Mouse (Mus musculus) mesoderm, embryonic 11.5 days (tissue): ENCODE measurements around the gene Mfn2.

Source experiments
- DNase-seq: peaks from one replicate; pipeline ENCODE4 v3.0.0-alpha.2; 2012; ENCODE audit warnings: low read depth, low spot score

Mfn2 gene

DNA sequence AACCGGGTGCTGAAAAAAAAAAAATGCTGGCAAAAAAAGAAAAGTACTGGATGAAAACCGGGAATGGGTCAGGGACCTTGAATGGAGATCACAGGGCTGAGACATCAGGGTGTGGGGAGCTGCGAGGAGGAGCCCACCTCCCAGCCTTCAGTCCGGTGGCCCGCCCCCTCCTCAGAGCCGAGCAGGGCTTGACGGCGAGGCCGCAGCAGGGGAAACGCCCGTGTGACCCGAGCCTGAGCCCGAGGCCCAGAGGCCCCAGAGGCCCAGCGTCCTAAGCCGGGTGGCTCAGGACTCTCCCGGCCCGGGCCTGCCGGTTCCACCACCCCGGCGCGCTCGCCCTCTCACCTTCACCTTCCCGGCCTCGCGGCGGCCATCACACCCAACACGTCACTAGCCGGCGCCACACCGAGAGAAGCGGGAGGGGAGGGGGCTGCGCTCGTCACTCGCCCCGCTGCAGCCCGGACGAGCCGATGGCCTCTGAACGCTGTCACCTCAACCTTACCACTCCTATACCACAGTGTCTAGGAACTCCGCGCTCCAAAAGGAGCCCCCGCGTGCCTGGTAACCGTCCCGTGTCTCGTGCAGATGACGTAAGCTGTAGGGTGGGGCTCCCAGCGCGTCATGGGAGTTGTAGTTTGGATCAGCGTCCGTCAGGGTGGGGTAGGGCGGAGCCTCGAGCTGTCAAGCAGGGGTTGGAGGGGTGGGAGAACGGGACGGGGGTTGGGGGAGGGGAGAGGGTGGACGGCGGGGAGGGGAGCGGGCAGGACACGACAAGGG, at the start of gene Mfn2:
TSS of gene Mfn2 (minus strand) at position 392 of the 777 bp plus-strand sequence.
- DNase-seq: peak; percentile 93

DNA sequence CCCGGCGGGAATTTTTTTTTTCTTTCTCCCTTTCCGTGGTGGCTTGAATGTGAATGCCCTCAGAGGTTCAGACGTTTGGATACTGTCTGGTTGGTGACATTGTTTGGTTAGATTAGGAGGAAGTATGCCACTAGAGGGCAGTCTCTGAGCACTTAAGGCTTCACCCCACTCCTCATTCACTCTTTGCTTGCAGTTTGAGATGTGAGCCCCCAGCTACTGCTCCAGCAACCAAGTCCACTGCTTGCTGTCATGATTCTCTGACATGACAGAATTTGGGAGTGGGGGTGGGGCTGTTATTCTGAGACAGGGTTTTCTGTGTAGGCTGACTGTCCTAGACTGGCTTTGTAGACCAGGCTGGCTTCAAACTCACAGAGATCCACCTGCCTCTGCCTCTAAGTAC, 49.1 kb upstream of the Mfn2 start:
- DNase-seq: peak; percentile 66

DNA sequence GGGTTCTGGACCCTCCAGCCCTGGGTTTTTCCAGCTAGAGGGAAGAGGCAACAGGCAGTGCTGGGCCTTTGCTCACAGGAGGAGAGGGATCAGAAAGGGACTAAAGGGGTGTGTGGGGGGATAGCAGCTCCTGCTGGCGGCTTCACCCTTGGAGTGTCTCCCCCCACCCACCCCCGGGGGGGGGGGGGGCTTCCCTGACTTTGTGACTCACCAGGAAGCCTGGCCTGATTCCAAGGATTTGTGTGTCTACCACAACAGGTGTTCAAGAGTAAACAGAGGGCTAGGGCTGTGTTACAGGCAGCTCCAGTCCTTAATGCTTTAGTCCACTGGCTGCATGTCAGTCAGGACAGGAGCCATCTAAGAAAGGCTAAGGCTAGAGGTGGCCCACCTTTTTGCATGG, 43.0 kb upstream of the Mfn2 start:
- no peak for DNase-seq

DNA sequence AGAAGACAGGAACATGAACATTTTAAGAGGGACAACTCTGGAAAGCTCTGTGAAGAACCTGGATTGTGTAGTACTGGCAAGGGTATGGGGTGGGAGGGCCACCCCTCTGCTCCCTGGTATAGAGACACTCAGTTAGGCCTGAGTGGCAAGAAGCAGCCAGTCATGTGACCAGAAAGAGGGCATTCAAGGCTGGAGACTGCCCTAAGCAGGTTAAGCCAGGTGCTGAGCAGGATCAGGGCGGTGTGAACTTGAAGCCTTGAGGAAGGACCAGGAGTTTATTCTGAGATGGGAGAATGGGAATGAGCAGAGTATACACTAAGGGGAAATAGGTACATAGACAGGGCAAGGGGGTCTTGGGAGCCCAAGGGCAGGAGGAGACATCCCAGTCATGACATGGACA, 38.5 kb upstream of the Mfn2 start:
- no peak for DNase-seq

DNA sequence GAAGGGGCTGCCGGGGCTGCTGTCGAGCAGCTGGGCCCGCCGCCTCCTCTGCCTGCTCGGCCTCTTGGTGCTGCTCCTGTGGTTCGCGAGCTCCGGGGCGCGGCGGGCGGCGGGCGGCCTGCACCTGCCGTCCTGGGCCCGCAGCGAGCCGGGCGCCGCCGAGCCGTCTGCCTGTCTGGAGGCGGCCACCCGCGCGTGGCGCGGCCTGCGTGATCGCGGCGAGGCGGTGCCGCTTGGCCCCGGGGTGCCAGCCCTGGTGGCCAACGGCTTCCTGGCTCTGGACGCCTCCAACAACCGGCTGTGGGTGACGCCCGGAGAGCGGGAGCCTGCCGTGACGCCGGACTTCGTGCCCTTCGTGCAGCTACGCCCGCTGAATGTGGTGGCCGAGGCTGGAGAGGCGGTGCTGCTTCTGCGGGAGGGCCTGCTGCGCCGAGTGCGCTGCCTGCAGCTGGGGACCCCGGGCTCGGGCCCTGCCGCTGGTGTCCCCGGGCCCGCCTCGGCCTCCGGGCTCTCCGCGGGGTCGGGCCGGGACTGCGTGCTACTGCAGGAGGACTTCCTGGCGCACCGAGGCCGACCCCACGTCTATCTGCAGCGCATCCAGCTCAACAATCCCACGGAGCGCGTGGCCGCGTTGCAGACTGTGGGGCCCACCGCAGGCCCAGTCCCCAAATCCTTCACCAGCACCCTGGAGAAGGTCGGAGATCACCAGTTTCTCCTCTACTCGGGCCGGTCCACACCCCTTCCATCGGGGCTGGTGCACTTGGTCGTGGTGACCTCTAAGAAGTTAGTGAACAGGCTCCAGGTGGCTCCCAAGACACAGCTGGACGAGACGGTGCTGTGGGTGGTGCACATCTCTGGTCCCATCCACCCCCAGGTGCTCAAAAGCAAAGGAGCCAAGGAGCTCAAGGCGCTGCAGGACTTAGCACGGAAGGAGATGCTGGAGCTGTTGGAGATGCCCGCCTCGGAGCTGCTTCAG, 36.8 kb upstream of the Mfn2 start:
- no peak for DNase-seq

DNA sequence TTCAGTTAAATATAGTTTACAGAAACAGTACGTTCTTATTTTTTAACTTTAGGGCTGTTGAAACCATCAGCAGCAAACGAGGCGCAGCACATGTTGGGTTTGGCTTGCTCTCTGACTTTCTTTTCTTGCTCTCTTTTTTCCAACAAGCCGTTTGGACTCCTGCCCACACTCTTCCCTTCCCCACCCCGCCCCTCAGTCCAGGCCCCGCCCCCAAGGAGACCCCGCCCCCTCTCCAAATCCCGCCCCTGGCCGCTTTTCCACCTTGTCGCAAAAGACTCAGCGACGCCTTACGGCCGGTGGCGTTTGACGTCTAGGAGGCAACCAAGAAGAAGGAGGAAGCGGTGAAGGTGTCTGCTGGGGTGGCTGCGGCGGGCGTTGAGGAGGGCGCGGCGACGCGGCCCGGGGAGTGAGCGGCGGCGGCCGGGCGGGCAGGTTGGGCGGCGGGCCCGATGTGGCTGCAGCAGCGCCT, 36.1 kb upstream of the Mfn2 start, which contains the start of gene 2510039O18Rik:
TSS of gene 2510039O18Rik (plus strand) at position 320 of the 469 bp plus-strand sequence.
- DNase-seq: peak; percentile 92

DNA sequence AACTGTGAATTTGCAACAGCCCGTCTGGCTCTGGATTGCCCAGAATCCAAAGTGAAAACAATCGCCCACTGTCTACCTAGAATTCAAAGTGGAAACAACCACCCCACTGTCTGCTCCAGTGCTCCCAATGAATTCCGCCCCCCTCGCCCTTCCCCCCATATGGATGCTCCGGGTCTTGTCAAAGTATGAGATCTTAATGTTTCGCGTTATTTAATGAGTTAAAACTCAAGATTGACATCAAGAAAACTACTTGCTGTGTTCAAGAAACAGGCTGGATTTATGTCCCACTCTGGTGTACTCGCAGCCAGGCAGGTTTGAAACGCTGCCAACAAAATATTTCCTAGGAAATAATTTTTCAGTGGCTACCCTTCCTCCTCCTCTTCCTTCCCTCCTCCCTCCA, 35.6 kb upstream of the Mfn2 start:
- peak; percentile 54 for DNase-seq

DNA sequence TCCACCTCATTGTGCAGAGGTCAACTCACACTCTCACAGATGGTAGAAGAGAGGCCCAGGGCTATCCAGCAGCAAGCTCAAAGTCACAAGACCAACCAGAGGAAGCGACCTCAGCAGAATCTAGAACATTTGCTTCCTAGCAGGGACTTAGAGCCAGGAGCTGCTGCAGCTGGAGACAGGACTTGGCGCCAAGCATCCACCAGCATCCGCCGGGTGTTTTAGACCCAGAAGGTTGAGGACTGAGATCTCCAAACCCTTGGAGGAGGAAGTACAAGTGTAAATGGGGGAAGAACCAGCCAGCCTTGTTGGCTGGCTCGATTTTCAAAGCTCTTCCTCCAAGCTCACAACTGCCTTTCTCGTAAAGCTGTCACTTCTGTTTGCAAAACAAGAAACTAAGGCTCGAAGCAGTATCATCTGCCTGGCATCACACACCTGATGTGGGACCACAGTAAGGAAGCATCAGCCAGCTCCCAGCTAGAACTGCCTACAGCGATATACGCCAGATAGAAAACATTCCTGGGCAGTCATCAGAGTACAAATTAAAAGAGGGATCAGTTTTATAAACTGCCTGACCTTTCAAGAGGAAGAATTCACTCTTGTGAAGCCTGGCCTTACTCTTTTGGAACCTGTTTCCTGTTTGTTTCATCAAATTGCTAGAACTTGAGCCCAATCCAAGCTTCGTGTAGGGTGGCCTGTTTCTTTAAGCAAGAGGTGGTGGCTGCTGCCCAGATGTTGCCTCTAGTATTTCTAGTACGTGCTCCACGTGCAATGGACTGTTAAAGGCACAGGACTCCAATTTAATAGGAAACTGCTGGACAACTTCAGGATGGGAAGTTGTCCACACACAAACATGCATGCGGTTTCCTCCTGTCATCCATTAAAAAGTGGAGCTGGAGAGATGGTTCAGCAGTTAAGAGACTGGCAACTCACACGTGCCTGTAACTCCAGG, 33.9 kb upstream of the Mfn2 start:
- no peak for DNase-seq

DNA sequence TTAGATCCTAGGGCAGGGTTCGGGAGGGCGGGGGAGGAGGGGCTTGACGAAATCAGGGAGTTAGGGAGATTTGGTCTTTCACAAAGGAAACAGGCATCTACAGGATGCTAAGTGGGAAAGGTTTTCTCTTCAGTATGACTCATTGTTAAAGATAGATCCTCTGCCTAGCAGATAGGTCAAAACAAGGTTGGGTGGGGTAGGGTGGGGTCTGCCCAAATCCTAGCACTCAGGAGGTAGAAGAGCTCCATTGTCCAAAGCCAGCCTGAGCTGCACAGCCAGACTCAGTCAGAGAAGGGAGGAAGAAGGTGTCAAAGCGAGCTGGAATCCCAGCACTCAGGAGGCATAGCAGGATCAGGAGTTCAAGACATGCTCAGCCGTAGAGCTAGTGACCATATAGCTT, 33.0 kb upstream of the Mfn2 start:
- no peak for DNase-seq

DNA sequence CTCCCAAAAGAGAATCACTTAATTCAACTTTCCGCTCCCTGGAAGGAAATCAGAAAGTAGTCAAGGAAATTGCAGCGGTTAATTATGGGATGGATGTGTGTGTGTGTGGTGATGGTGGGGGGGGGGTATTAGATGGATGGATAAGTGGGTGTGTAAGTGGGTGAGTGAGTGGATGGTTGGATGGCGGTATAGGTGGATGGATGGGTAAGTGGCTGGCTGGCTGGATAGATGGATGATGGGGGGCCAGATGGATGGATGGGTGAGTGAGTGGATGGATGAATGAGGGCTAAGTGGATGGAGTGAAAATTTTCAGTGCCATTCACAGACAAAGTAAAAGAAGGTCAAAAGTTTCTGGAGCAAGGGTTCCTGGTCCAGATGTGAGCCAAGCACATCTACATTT, 32.5 kb upstream of the Mfn2 start:
- DNase-seq: no peak

DNA sequence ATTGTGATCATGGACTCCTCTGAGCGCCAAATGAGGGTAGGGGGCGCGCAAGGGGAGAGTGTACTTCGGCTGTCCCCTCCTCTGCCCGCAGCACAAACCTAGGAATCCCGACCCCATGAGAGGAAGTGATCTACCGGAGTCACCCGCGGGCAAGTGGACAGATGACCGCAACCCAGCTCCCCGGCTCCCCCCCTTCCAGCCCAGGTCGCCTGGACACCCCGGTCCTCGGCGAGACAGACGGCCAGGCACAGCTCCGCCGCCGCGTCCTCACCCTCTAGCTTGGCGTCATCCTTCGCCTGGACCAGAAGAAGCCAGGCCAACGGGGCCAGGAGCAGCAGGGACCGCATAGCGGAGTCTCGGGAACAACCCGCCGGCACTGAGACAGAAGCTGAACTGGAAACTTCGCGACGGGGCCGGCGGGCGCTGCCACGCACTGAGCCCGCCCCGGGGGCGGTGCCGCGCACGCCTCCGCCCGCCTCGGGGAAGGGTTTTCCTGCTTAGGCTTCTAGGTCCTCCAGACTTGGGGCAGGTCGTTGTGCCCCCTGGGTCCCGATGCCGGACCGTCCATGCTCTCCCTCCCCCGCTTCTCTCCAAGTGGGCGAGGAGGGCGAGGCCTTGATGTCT, 31.9 kb upstream of the Mfn2 start, which contains the start of gene Plod1:
TSS of gene Plod1 (minus strand) at position 437 of the 624 bp plus-strand sequence.
- DNase-seq: peak; percentile 72

DNA sequence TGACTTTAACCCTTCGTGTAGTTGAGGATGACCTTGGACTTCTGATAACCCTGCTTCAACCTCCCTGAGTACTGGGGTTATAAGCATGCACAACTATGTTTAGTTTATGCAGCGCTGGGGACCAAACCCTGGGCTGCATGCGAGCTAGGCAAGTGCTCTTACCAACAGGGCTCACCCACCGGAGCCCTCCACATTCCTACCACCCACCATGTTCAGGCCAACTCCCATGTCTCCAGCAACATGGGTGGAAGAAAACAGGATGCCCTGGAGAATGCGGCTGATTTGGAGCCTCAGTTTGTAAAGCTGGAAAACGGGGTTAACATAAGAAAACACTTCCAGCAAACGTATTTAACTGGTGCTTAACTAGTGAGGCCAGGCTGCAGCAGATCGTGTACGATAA, 31.4 kb upstream of the Mfn2 start:
- peak; percentile 40 for DNase-seq

DNA sequence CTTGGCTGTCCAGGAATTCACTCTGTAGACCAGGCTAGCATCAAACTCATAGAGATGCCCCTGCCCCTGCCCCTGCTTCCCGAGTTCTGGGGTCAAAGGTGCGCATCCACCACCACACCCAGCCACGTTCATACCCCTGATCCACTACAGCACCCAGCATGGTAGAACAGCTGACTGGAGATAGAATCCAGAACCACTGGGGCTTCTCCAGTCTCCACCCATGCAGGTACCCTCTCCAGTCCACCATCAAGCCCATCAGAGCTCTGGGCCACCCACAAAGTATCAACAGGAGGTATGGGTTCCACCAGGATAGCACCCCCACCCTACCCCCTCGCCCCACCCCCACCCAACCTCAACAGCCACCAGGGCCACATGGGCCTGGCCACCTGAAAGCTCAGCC, 30.1 kb upstream of the Mfn2 start:
- DNase-seq: no peak

DNA sequence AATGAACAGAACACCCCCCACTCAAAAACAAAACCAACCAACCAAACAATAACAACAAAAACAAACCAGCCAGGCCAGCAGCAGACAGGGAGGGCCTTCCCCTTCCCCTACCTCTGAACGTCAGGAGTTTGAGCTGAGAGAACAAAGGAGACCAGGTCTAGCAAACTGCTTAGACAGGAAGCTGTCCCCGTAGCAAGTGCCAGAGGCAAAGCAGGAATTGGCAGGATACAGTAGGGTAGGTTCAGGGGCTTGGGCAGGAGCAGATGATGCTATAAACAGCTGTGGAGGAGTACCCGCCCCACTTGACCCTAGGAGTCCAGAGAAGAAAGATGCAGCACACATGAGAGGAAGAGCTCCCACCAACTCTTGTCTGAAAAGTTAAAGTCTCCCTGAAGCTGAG, 29.6 kb upstream of the Mfn2 start:
- no peak for DNase-seq

DNA sequence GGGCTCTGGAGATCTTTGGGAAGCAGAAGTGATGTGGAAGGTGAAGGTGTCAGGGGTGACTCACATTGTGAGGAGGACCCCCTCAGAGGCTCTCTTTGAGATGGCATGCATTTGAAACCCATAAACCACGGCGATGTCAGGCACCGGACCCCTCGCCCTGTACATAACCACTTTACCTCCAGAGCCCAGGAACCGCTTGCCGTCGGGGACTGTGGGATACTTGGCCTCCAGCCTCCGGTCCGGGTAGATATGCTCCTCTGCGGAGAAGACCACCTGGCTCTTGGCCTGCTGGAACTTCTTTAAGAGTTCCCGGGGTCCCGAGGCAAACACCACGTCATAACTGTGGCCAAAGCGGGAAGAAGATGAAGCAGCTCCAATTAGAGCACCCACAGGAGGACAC, 26.4 kb upstream of the Mfn2 start:
- DNase-seq: no peak

DNA sequence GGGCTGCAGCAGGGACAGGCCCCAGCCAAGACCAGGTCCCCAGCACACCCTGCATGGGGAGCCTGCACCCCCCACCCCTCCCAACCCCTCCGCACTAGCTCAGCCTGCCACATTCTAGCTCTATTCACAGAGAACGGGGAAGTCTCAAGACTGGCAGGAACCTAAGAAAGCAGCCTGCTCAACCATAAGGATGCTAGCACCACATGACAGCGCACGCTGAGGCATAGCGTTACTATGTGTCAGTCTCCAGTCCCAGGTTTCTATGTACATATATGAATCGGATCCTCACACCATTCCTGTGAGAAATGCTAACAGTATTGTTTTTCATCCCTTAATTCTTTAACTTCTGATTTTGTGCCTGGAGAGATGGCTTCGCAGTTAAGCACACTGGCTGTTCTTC, 24.0 kb upstream of the Mfn2 start:
- no peak for DNase-seq

DNA sequence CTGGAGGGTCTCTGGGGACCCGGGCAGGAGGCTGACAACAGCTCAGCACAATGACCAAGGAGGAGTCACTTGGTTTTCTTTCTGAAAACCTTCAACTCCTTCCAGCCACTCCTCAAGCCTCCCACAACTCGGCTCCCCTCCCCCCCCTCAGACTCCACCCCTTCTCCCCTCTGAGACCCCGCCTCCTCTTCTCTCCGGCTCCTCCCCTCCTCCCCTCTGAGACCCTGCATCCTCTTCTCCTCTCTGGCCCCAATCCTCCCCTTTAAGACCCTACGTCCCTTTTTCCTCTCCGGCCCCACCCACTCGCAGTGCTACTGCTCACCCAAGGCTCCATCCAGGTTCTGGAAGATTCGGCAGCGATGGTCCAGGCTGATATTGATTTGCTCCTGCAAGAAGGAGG, 23.6 kb upstream of the Mfn2 start:
- no peak for DNase-seq

DNA sequence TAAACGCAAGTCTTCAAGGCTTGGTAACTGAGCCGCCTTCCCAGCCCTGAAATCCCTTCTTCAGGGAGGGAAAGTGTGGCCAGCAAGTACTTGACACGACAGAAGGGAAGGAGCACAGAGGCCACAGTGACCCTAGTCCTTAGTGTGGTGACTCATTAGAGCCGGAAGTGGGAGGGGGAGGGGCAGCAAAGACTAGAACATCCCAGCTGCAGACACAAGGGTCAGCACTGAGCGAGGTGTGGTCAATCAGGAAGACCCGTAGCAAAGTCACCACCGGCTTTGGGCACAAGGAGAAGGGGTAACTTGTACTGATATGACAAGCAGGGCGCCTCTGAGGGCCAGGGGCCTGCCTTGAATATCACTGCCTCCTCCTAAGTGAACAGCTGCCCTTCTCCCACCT, 23.2 kb upstream of the Mfn2 start:
- DNase-seq: no peak

DNA sequence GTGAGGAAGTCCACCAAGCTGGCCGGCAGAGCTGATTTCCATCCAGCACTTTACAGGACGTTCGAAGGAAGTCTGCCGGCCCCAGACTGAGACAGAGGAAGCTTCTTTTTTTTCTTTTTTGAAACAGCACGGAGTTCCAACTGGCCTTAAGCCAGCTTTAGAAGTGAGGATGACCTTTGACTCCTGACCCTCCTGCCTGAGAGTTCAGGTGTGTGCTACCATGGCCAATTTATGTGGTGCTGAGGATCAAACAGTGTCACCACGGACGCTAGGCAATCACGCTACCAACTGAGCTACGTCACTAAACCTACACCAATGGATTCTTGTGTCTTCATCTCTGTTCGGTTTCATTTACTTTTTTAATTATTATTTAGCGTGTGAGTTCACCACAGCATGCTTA, 17.8 kb upstream of the Mfn2 start:
- DNase-seq: no peak

DNA sequence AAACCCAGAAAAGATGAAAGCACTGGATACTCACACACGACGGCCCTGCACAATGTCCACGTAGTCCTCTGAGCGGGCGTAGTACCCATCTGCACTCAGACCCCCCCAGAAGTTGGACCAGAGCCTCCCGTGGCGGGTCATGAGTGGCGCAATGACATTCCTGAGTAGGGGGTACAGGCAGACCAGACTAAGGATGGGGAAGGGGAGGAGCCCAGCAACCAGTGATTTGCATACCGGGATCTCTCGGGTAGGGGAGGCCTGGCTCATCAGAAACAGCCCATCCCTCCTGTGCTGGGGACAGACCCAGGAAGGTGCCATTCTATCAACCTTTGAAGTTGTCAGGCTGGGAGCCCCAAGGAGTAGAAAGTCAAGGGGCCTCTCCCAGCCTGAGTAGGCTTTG, 16.5 kb upstream of the Mfn2 start:
- DNase-seq: no peak
